Mouse (Mus musculus): Measurements from ENCODE around the gene Ankfn1. TPM values are rescaled to one million over a fixed set of nuclear protein-coding genes. Genes with fewer than 3 reads are reported as not detected.

Ankfn1 gene
- total RNA-seq, 2 experiments from 2014 or later: not detected

DNA sequence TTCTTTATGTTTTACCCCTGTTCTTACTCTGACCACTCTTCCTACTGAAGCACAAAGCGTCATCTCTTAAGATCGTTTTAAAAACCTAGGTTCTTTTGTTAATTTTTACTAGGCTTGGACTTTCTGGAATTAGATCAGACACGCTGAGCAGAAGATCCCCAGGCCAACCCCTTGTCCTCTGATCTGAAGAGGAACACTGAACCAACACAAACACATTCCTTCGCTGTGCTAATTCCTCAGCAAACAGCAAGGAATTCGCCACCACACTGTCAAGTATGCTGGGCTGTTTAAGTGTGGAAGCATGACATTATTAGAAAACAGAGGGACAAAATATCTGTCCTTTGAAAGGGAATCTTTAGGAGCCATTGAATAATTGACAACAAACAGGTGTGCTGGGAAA, 300.5 kb downstream of the Ankfn1 start:
- no peak for ATAC-seq (ENCODE audit: poor library complexity, severe bottlenecking)

DNA sequence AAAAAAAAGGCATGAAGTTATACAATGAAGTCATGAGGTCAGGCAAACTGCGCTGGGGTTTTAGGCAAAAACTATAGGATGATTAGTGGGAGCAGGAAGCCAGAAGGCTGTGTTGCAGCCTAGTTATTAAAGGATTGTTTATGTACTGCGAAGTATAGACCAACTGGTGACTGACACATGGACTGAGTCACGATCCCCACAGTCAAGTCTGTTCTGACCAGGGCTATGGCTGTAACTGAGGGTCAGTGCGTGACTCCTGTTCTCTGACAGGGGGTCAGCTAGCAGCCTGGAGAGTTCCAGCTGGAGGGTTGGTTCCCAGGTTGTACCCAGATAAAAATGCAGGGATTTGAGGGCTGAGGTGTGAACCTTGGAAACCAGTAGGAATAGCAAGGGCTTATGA, 301.4 kb downstream of the Ankfn1 start:
- no peak for ATAC-seq (ENCODE audit: poor library complexity, severe bottlenecking)

DNA sequence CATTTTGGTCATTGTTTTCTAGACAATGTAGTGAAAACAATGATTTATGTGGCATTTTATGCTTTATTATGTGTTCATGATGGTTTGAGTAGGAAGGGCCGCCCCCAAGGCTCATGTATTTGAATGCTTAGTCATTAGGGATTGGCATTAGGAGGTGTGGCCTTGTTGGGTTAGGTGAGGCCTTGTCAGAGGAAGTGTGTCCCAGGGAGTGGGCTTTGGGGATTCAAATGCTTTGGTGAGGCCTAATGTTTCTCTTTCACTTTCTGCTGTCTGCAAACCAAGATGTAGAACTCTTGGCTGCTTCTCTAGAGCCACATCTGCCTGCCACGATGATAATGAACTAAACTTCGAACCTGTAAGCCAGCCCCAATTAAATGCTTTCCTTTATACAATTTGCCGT, 304.6 kb downstream of the Ankfn1 start:
- no peak for ATAC-seq (ENCODE audit: poor library complexity, severe bottlenecking)

GRCm38 (mm10) chr11:89465381-89465780, 312.1 kb downstream of the Ankfn1 start:
- ATAC-seq (ENCODE audit: poor library complexity, severe bottlenecking): no peak

DNA sequence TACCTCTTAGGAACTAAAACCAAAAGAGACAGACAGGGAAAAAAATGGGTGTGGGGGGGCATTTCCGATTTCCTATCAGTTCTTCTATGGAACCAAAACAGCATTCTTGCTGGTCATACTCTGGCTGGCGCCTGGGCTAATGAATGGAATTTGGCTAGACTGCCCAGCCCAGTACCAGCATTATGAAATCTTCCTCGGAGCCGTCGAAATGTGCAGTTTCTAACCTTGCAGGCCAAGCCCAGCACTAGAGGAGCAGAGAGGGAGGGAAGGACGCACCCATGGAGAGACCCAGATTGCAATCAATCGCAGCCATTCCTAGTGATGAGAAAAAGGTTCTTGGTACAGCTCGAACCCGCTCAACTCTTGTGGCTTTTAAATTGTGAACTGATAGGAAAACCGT, 315.2 kb downstream of the Ankfn1 start:
- ATAC-seq (ENCODE audit: poor library complexity, severe bottlenecking): no peak

- no peak for ATAC-seq (ENCODE audit: poor library complexity, severe bottlenecking)
Measured at GRCm38 (mm10) chr11:89459437-89459836, 318.0 kb downstream of the Ankfn1 start.

DNA sequence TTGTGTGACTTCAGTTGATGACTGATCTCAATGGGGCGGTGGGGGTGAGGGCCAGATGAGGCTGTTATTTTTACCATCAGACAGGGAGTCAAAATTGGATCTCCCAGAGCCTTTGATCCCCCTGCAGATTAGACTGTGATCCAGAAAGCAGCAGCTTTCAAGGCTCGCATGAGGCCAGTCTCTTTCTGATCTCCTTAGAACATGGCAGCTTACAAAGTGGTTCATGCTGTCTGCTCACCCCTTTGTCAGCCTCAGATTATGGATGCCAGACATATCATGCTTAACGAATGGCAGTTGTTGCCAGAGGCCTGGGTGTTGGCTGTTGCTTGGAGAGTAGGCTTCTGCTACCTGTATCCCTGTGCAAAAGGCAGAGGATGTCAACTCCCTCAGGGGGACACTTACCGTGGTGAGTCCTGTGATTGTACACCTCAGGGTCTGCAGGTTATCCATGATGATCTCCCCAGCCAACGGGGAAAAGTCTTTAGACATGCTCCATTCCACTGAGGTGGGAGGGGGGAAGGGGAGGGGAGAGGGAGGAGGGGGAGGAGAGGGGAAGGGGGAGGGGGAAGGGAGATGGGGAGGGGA, 321.7 kb downstream of the Ankfn1 start:
- ATAC-seq (ENCODE audit: poor library complexity, severe bottlenecking): no peak

GRCm38 (mm10) chr11:89454702-89455101, 322.8 kb downstream of the Ankfn1 start:
- ATAC-seq (ENCODE audit: poor library complexity, severe bottlenecking): no peak

- ATAC-seq (ENCODE audit: poor library complexity, severe bottlenecking): no peak
Measured at GRCm38 (mm10) chr11:89452862-89453261, 324.6 kb downstream of the Ankfn1 start.

GRCm38 (mm10) chr11:89450406-89450805, 327.0 kb downstream of the Ankfn1 start:
- no peak for ATAC-seq (ENCODE audit: poor library complexity, severe bottlenecking)

DNA sequence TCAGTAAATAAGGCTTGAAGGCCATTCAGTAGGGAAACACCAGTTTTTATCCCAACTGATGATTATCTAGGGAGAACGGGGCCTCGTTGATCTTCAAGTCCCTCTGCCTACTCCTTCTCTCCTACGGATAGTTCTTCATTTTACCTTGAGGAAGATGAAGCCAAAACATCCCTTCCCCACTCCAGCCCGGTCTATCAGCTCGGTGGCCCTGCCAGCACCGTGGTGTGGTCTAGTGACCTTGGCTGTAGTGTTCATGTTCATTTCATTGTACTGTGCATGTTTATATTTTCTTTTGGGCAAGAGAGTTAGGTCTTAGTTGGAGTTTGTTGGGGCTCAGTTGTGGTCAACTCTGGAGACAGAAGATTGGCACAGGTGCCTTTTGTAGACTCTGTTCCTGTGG, 328.5 kb downstream of the Ankfn1 start:
- ATAC-seq (ENCODE audit: poor library complexity, severe bottlenecking): no peak

GRCm38 (mm10) chr11:89447477-89447876, 330.0 kb downstream of the Ankfn1 start:
- ATAC-seq (ENCODE audit: poor library complexity, severe bottlenecking): no peak

GRCm38 (mm10) chr11:89440566-89440965, 336.9 kb downstream of the Ankfn1 start:
- no peak for ATAC-seq (ENCODE audit: poor library complexity, severe bottlenecking)

DNA sequence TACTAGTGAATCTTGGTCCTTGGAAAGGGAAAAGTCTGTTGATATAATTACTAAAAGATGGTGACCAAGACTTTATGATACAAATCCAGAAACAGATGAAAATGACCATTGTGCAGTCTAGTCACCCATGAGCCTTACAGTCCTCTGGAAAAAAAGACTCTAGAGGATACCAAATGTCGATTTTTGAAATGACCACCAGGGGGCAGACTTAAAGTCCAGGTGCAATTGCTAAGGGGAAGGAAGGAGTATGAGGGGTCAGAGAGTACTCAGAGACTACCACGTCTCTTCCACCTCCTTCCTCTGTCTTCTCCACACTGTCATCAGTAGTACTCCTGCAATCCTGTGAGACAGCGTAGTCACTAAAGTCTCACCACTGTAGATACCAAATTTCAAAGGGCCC, 353.1 kb downstream of the Ankfn1 start:
- no peak for ATAC-seq (ENCODE audit: poor library complexity, severe bottlenecking)

GRCm38 (mm10) chr11:89422637-89423036, 354.8 kb downstream of the Ankfn1 start:
- no peak for ATAC-seq (ENCODE audit: poor library complexity, severe bottlenecking)

GRCm38 (mm10) chr11:89420767-89421438, 356.6 kb downstream of the Ankfn1 start:
- no peak for ATAC-seq (ENCODE audit: poor library complexity, severe bottlenecking)

DNA sequence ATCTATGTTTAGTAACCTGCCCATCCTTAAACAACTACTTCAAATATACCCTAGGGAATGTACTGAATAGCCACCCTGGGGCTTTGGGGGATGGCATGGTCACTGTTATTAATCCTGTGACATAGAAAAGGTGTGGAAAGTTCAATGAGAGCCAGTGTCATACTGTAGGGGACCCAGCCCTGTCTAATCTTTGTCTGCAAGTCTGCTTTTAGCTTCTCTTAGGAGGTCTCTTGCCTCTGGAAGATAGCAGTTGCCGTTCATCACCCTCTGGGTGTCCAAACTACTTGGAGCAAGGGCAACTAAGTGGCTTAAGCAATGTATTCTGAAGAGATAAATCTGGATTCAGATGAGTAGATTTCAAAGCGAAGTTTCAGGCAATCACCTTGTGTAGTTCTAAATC, 357.6 kb downstream of the Ankfn1 start:
- no peak for ATAC-seq (ENCODE audit: poor library complexity, severe bottlenecking)

DNA sequence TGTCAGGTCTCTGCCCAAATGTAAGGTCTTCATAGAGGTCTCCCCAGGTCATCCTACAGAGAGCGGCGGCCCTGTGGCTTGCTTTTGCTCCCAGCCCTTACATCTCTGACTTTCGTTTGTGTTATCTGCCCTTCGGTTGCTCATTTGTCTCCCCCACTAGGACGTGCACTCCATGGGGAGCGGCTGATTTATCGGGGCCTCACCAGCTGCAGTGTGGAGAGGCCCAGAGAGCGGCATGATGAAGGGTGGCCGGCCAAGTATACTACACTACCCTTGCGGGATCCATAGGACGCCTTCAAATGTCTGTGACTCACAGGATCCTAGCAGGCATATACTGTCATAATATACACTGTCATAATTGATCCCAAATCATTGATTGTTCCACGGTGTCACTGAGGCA, 358.8 kb downstream of the Ankfn1 start:
- ATAC-seq (ENCODE audit: poor library complexity, severe bottlenecking): no peak

DNA sequence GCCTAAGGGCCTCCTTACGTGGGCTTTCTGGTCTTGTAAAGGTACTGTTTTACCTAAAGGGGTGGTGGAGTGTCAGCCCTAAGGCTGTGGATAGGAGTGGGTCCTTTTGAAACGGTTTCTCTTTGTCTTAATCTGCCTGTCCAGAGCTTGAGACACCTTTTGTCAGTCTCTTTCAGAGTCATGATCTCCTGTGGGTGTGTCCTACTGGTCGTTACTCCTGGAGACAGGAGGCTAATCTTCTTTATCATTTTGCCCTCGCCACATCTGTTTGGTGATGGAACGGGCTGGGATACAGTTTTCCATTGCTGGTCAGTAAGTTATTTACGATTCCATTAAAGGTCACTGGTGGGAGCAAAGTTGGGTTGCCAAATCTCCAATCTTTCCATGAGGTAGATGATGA, 360.7 kb downstream of the Ankfn1 start:
- ATAC-seq (ENCODE audit: poor library complexity, severe bottlenecking): no peak

GRCm38 (mm10) chr11:89408774-89409173, 368.7 kb downstream of the Ankfn1 start:
- no peak for ATAC-seq (ENCODE audit: poor library complexity, severe bottlenecking)

GRCm38 (mm10) chr11:89404489-89404888, 373.0 kb downstream of the Ankfn1 start:
- ATAC-seq (ENCODE audit: poor library complexity, severe bottlenecking): no peak

DNA sequence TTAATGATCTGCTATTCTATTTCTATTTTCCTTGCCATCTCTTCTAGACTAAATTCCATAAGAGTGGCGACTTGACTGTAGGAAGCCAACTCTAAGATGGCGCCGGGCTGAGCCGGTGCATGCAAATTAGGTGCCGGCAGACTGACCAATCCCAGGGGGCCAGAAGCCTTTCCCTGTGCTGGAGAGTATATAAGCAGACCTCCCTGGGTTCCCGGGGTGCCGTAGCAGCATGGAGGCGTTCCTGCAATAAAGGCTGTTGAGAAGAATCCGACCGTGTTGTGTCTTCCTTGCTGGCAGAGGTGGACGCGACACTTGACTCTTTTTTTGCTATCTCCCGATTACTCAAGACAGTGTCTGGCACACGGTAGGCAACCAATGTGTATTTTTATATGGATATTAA, 374.0 kb downstream of the Ankfn1 start:
- no peak for ATAC-seq (ENCODE audit: poor library complexity, severe bottlenecking)

GRCm38 (mm10) chr11:89388851-89389250, 388.6 kb downstream of the Ankfn1 start:
- ATAC-seq (ENCODE audit: poor library complexity, severe bottlenecking): no peak

Measured in megakaryocyte, adult 5-6 weeks (primary cell).